Mouse (Mus musculus) testis, adult 2 months (tissue): Measurements from ENCODE around the gene Nbeal2. TPM values are rescaled to one million over a fixed set of nuclear protein-coding genes. Genes with fewer than 3 reads are reported as not detected.

Source experiments
- H3K27ac ChIP-seq: fragments of 200-500 bp; 2 replicates; pipeline ENCODE4 v1.5.1; 2012; ENCODE audit warnings: low read depth, low read length; ENCODE audit not compliant: control insufficient read depth, insufficient read depth
- H3K27me3 ChIP-seq: fragments of 200-500 bp; 2 replicates; pipeline ENCODE4 v1.6.1; 2012; ENCODE audit warnings: mild to moderate bottlenecking, low read length, moderate library complexity; ENCODE audit not compliant: control insufficient read depth, insufficient read depth
- H3K36me3 ChIP-seq: fragments of 200-500 bp; 2 replicates; pipeline ENCODE4 v1.6.1; 2012; ENCODE audit warnings: mild to moderate bottlenecking, low read length; ENCODE audit not compliant: control insufficient read depth, insufficient read depth
- H3K4me1 ChIP-seq: fragments of 200-500 bp; 2 replicates; pipeline ENCODE4 v1.6.1; 2012; ENCODE audit warnings: low read length; ENCODE audit not compliant: control insufficient read depth, insufficient read depth
- H3K4me3 ChIP-seq: fragments of 200-500 bp; 2 replicates; pipeline ENCODE4 v1.5.1; 2012; ENCODE audit warnings: low read depth, mild to moderate bottlenecking, low read length, moderate library complexity, mixed read lengths; ENCODE audit not compliant: control insufficient read depth
- CTCF ChIP-seq: fragments of 200-500 bp; IDR thresholded peaks from 2 replicates; pipeline ENCODE4 v1.5.1; 2012; ENCODE audit warnings: low read depth, mild to moderate bottlenecking, inconsistent platforms, low read length, moderate library complexity; ENCODE audit not compliant: control insufficient read depth, insufficient read depth, insufficient replicate concordance
- POLR2A ChIP-seq: fragments of 200-500 bp; IDR thresholded peaks from 2 replicates; pipeline ENCODE4 v1.6.1; 2012; ENCODE audit warnings: low read depth, mild to moderate bottlenecking, inconsistent platforms, low read length, moderate library complexity; ENCODE audit not compliant: control insufficient read depth
- polyA plus RNA-seq: library from polyadenylated mRNA; depleted of rRNA; stranded (reverse); fragments of >200 nt; gene quantifications from 2 replicates; pipeline ENCODE4 v1.2.3, GENCODE M21; 2012

The Nbeal2 gene
- polyA plus RNA-seq, 1 experiment, result 5.4 TPM

DNA sequence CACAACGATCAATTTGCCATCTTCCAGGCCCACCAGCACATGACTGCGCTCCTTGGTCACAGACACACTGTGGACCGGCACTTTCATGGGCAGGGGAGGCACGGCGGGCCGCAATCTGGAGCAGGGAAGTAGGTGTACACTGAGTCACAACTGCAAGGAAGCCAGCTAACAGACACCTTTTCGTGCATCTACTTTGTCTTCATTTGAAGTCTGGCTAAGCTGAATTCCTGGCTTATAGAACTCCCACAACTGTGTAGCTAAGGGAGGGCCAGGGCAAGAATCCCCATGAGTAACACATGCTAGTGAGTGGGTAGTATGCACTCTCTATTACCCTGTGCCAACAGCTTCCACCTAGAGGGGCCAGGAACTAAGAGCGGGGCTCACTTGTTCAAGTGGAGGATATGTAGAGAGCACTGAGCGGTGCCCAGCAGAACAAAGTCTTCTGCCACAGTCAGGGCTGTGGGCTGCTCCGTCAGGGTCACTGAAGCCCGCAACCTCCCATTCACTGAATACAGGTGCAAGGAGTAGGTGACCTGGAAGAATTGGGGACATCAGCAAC is 28.5 kb downstream of the Nbeal2 start:
- TF ChIP-seq CTCF (no peak), POLR2A (no peak; the same call in 1 of the 2 replicates)
- H3K4me3 ChIP-seq, result peak overlapping the region; percentile 82
- H3K4me1 ChIP-seq, result peaks cover 10% of the 10 kb centered on the region
- no peaks in the 10 kb centered on the region for H3K27me3 ChIP-seq
- H3K36me3 ChIP-seq, result no peaks in the 10 kb centered on the region
- H3K27ac ChIP-seq, result no peak overlapping the region

DNA sequence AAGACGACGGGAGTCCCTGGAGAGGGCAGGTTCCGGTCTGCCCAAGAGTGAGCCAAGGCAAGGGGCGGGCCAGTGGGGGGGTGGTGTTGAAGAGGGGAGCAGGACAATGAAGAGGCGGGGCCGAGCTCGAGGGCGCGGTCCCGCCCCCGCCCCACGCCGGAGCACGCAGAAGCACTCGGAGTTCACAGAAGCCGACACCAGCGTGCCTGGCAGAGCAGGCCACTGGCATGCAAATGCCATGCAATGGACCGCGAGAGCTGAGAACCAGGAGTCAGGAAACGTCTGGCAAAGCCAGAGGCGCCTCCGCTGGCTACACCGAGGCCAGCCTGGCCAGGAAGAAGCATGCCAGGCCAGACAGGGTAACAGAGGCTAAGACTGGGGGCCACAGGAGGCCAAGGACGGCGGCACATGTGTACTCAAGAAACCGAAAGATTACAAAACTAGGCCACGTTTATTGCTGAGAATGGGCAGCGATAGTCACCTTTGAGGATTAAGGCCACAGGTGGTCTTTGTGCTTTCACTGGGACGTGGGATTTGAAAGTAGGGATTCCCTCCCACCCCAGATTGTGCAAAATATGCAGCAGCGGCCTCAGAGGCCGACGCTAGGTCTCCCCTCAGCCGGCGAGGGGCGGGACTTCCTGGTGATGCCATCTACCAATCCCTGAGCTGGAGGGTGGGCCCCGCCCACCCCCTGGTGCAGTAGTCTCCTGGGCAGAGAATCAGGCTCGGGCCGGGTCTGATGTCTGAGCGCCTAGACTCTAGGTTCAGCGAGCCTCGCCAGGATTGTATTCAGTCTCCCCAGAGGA is 29.4 kb downstream of the Nbeal2 start, which contains the start of gene Nradd:
Gene Nradd, minus strand, starts transcription at position 92 of the 806 bp plus-strand sequence.
- TF ChIP-seq CTCF, result no peak
- peak; percentile 60 for TF ChIP-seq POLR2A
- H3K27me3 ChIP-seq, result no peaks in the 10 kb centered on the region
- peaks cover 10% of the 10 kb centered on the region for H3K4me1 ChIP-seq
- no peaks in the 10 kb centered on the region for H3K36me3 ChIP-seq
- peak within 1 kb of the TSS; percentile 69 for H3K27ac ChIP-seq
- H3K4me3 ChIP-seq, result peak within 1 kb of the TSS; percentile 82

DNA sequence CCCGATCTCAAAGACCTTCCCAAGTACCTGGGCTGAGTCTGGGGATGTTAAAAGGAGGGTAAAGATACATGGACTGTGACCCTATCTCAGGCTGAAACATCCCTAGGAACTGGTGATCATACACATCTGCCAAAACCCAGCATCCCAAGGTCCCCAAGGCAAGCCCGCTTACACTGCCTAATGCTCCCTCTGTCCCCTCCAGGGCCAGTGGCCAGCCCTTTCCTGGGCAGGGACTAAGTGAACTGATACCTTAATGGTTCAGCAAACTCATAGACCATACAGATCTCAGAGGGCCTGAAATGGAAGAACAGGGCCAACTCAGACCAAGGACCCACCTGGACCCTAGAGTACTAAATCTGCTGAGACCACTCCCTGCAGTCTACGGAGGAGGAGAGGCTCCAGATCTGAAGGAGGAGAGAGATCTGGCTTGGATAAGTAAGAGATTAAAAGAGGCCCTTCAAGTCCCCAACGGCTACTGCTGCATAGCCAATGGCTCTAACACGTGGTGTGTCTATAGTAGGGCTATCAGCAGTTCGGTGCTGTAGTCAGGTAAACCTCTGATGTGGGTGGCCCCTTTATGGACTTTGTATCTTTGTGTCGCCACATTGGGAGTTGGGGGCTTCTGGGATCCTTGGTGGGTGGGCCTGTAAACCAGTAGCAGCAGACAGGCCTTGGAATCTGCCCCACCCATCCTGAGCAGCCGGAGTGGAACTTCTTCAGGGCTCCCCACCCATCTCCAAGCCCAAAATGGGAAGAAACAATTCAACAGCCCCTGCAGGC is 30.4 kb downstream of the Nbeal2 start:
- peak overlapping the region; percentile 32; the same call in 1 of the 2 replicates for H3K27ac ChIP-seq
- H3K4me3 ChIP-seq, result peak overlapping the region; percentile 82
- peaks cover 10% of the 10 kb centered on the region for H3K4me1 ChIP-seq
- TF ChIP-seq CTCF (no peak), POLR2A (no peak)
- no peaks in the 10 kb centered on the region for H3K27me3 ChIP-seq
- peaks cover 3% of the 10 kb centered on the region for H3K36me3 ChIP-seq

DNA sequence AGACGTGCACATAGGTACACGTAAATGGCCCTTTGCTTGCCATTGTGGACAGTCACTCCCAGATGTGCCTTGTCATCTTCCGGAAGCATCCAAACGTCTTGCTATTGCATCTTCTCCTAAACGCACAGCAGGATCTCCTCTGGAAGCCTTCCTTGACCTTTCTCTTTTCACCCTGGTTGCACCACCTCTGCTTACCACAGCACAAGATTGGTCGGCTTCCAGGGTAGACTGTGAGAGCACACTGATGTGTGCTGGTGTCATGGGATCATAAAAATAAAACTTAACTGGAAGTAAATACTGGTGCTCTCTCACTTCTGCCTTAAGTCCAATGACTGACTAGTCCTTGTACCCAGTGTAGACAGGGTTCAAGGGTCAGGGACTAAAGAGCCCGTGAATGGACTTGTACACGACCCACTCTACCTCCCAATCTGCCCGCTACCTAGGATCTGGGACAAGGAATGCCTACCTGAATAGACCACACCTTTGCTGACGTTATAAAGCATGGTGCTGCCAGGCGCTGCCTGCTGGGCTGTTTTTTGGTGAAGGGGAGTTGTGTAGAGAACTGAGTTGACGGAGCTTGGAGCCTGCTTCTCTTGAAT is 31.2 kb downstream of the Nbeal2 start:
- Histone ChIP-seq H3K36me3 (peaks cover 7% of the 10 kb centered on the region), H3K27ac (no peak overlapping the region), H3K4me1 (peaks cover 10% of the 10 kb centered on the region), H3K4me3 (no peak overlapping the region), H3K27me3 (no peaks in the 10 kb centered on the region)
- no peak for TF ChIP-seq CTCF
- no peak for TF ChIP-seq POLR2A

DNA sequence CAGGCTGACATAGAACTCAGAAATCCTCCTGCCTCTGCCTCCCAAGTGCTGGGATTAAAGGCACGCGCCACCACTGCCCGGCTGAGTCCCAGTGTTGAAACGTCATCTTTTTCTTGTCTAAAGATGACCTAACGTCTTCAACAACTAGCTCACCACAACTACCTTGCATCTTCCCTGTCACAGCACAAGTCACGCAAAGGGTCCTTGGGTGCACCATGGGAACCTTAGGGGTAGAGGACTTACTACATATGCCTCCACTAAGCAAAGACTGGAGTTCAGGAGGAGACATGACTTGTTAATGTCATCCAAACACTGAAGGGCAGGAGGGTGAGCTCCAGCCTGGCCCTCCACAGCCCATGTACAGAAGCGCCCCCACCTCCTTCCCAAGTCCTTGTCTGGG is 33.3 kb downstream of the Nbeal2 start:
- H3K4me3 ChIP-seq, result no peak overlapping the region
- H3K27me3 ChIP-seq, result no peaks in the 10 kb centered on the region
- no peak overlapping the region for H3K27ac ChIP-seq
- no peak for TF ChIP-seq POLR2A
- H3K4me1 ChIP-seq, result peaks cover 10% of the 10 kb centered on the region
- peaks cover 8% of the 10 kb centered on the region for H3K36me3 ChIP-seq

DNA sequence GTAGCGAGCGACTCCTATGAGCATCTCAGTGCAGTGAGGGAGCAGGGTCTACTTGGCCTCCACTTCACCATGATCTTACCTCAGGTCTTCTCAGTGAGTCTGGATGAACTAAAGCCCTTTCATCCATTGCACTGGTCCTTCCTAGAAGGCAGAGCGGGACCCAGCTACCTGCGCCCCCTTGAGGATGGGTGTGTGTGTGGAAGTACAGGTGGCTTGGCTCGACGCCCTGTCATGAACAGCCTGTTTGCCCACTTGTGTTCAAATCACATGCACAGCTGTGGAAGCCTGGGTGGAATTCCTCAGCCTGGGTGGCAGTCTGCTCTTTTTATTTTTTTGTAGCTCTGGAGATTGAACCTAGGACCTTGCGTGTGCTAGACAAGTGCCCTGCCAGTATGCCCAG is 33.8 kb downstream of the Nbeal2 start:
- no peak for TF ChIP-seq POLR2A
- 0 out of 2 replicates have a peak, but pooled peaks have one; percentile 1 for TF ChIP-seq CTCF
- H3K36me3 ChIP-seq, result peaks cover 8% of the 10 kb centered on the region
- no peaks in the 10 kb centered on the region for H3K27me3 ChIP-seq
- H3K4me3 ChIP-seq, result no peak overlapping the region
- peaks cover 9% of the 10 kb centered on the region for H3K4me1 ChIP-seq
- H3K27ac ChIP-seq, result no peak overlapping the region

DNA sequence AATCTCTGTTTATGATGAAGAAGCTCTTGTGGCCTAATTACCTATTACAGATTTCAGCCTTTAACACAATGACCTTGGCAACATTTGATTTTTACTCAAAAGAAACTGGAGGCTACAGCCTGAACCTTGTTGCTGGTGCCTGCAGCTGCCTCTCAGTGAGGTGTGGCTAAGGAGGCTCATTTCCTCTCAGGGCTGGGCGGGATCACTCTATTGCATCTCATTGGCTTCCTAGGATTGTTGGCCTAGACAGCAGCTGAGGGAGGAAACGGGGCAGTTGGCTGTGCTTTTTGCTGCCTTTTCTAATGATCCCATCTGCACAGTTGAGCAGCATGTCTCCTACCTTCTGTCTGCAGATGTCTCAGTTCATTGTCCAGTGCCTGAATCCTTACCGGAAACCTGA is 36.9 kb downstream of the Nbeal2 start:
- TF ChIP-seq CTCF (no peak), POLR2A (no peak)
- H3K27ac ChIP-seq, result no peak overlapping the region
- H3K4me3 ChIP-seq, result no peak overlapping the region
- H3K4me1 ChIP-seq, result no peaks in the 10 kb centered on the region
- H3K36me3 ChIP-seq, result peaks cover 8% of the 10 kb centered on the region
- no peaks in the 10 kb centered on the region for H3K27me3 ChIP-seq
